Mouse (Mus musculus): Measurements from ENCODE around the gene Grin1.
"Not testable (repeated sequence)": the region's sequence is repeated elsewhere in the genome, so short reads cannot be mapped to it uniquely, and the experiment has no call there.

Gene Grin1

GRCm38 (mm10) chr2:25286837-25287636 is 31.9 kb downstream of the Grin1 start:
- DNase-seq (ENCODE audit: low read depth), result no peak

- DNase-seq (ENCODE audit: low read depth), result no peak
Observed at GRCm38 (mm10) chr2:25286314-25286713, 32.7 kb downstream of the Grin1 start.

- no peak for DNase-seq (ENCODE audit: low read depth)
Observed at GRCm38 (mm10) chr2:25285551-25285950, 33.4 kb downstream of the Grin1 start.

GRCm38 (mm10) chr2:25278928-25279882 is 39.8 kb downstream of the Grin1 start:
- DNase-seq (ENCODE audit: low read depth), result peak; percentile 94

- no peak for DNase-seq (ENCODE audit: low read depth)
Observed at GRCm38 (mm10) chr2:25273010-25273409, 46.0 kb downstream of the Grin1 start.

- no peak for DNase-seq (ENCODE audit: low read depth)
Observed at GRCm38 (mm10) chr2:25272515-25272914, 46.5 kb downstream of the Grin1 start.

- peak; percentile 96 for DNase-seq (ENCODE audit: low read depth)
Observed at GRCm38 (mm10) chr2:25271827-25272511, 47.0 kb downstream of the Grin1 start, which contains the start of the genes Ssna1 and Anapc2. Gene Ssna1, minus strand, starts transcription at chr2:25272438. Gene Anapc2, plus strand, starts transcription at chr2:25272478.

GRCm38 (mm10) chr2:25267746-25268309 is 51.2 kb downstream of the Grin1 start:
- DNase-seq (ENCODE audit: low read depth), result no peak

- DNase-seq (ENCODE audit: low read depth), result no peak
Observed at GRCm38 (mm10) chr2:25267241-25267640, 51.7 kb downstream of the Grin1 start.

- DNase-seq (ENCODE audit: low read depth), result no peak
Observed at GRCm38 (mm10) chr2:25266720-25267119, 52.3 kb downstream of the Grin1 start.

- no peak for DNase-seq (ENCODE audit: low read depth)
Observed at GRCm38 (mm10) chr2:25265897-25266656, 52.9 kb downstream of the Grin1 start.

GRCm38 (mm10) chr2:25264851-25265250 is 54.1 kb downstream of the Grin1 start:
- no peak for DNase-seq (ENCODE audit: low read depth)

GRCm38 (mm10) chr2:25264286-25264660 is 54.7 kb downstream of the Grin1 start:
- DNase-seq (ENCODE audit: low read depth), result no peak

GRCm38 (mm10) chr2:25263623-25264285 is 55.2 kb downstream of the Grin1 start:
- no peak for DNase-seq (ENCODE audit: low read depth)

- DNase-seq (ENCODE audit: low read depth), result peak; percentile 43
Observed at GRCm38 (mm10) chr2:25262795-25263622, 56.0 kb downstream of the Grin1 start.

- peak; percentile 95 for DNase-seq (ENCODE audit: low read depth)
Observed at GRCm38 (mm10) chr2:25262291-25262767, 56.7 kb downstream of the Grin1 start, which contains the start of gene Tprn. Gene Tprn, plus strand, starts transcription at chr2:25262618.

- no peak for DNase-seq (ENCODE audit: low read depth)
Observed at GRCm38 (mm10) chr2:25261870-25262269, 57.1 kb downstream of the Grin1 start.

- no peak for DNase-seq (ENCODE audit: low read depth)
Observed at GRCm38 (mm10) chr2:25258887-25259286, 60.1 kb downstream of the Grin1 start.

GRCm38 (mm10) chr2:25257250-25257649 is 61.7 kb downstream of the Grin1 start:
- not testable (repeated sequence) for DNase-seq (ENCODE audit: low read depth)

All from c-Kit-positive CD71-positive TER-119-negative erythroid progenitor cells, embryonic 14.5 days (primary cell).